Mouse (Mus musculus): ENCODE results near the gene Brsk1. TPM values are rescaled to one million over a fixed set of nuclear protein-coding genes. Genes with fewer than 3 reads are reported as not detected.

Brsk1 gene
- polyA plus RNA-seq, 1 experiment from 2014 or later: 1.7 TPM

DNA sequence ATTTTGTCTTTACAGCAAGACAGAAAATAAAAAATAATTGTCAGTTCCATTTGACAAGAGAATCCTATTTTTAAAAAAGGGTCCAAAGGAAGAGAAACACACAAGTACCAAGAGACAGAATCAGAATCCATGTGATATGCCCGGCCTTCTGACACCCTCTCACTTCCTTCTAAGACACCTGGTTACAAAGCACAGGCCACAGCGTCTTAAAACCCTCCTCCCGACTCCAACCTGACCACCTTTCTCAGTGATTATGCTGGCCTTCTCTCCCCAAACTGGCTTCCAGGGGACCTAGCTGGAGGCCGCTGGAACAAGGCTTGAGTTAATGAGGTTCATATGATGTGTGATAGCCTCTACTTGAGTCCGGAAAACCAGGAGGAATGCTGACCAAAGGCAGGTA lies 37.1 kb upstream of the Brsk1 start:
- DNase-seq (ENCODE audit: low spot score) (no peak), ATAC-seq (ENCODE audit: insufficient number of reproducible peaks, low FRiP score, low TSS enrichment, low read depth) (no peak)
- Histone ChIP-seq H3K27me3 (ENCODE audit: control insufficient read depth, insufficient read depth, low read length) (no peaks in the 10 kb centered on the region), H3K4me2 (ENCODE audit: low read depth, severe bottlenecking) (0 out of 2 replicates have a peak overlapping the region, but pooled peaks have one; percentile 4), H3K4me3 (ENCODE audit: low read depth, low read length) (no peak overlapping the region), H3K9me3 (ENCODE audit: control insufficient read depth, low read length) (no peaks in the 10 kb centered on the region; the same call in 1 of the 2 replicates), H3K4me1 (ENCODE audit: control insufficient read depth, insufficient read depth, low read length) (peaks cover 11% of the 10 kb centered on the region), H3K27ac (replicated peaks; ENCODE audit: low read depth, low read length) (no peak overlapping the region), H3K36me3 (ENCODE audit: control insufficient read depth, insufficient read depth, low read length) (peaks cover 5% of the 10 kb centered on the region; the same call in 1 of the 2 replicates), H3K9ac (ENCODE audit: low read length) (no peak overlapping the region)
- WGBS: 64% methylated on average over 5 of the region's 5 CpGs

DNA sequence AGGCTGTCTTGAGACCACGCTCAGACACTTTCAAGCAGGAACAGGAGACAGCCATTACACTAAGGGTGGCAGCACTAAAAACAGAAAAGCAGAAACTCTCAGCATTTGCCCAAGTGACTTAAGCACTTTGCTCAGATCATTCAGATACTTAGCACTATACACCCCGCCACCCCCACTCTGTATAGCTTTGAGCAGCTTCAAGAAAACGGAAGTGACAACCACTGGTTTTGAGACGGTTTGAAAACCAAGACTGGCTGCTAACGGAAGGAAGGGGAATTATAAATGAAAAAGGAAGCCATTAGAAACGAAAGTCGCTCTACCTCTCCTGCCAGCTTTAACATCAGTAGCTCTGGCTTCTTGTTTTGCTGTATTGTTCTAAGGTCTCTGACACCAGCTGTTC lies 36.6 kb upstream of the Brsk1 start:
- Histone ChIP-seq H3K4me1 (ENCODE audit: control insufficient read depth, insufficient read depth, low read length) (peaks cover 11% of the 10 kb centered on the region), H3K27me3 (ENCODE audit: control insufficient read depth, insufficient read depth, low read length) (no peaks in the 10 kb centered on the region), H3K9ac (ENCODE audit: low read length) (no peak overlapping the region), H3K36me3 (ENCODE audit: control insufficient read depth, insufficient read depth, low read length) (peaks cover 5% of the 10 kb centered on the region; the same call in 1 of the 2 replicates), H3K4me2 (ENCODE audit: low read depth, severe bottlenecking) (no peak overlapping the region), H3K4me3 (ENCODE audit: low read depth, low read length) (no peak overlapping the region), H3K27ac (replicated peaks; ENCODE audit: low read depth, low read length) (no peak overlapping the region), H3K9me3 (ENCODE audit: control insufficient read depth, low read length) (no peaks in the 10 kb centered on the region; the same call in 1 of the 2 replicates)
- WGBS: 86% methylated on average over 7 of the region's 7 CpGs
- DNase-seq (ENCODE audit: low spot score) (no peak), ATAC-seq (ENCODE audit: insufficient number of reproducible peaks, low FRiP score, low TSS enrichment, low read depth) (no peak)

DNA sequence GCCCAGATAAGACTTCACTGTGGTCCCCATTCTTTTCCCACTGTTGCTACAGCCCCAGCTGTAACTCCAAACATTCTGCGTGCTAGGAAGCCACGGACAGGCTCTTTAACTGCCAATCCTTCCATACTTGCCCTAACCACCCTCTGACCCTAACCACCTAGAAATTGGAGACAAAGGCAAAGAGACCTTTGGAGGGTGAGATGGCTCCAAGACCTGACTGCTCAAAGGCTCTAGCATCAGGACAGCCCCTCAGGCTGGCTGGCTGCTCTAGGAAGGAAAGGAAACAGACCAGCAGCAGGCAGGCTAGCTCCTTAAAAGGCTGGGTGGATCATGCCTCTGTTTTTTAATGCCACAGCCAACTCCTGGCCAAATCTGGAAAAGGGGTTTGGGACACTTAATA lies 36.2 kb upstream of the Brsk1 start:
- Histone ChIP-seq H3K36me3 (ENCODE audit: control insufficient read depth, insufficient read depth, low read length) (peaks cover 5% of the 10 kb centered on the region; the same call in 1 of the 2 replicates), H3K4me2 (ENCODE audit: low read depth, severe bottlenecking) (no peak overlapping the region), H3K9ac (ENCODE audit: low read length) (no peak overlapping the region), H3K4me3 (ENCODE audit: low read depth, low read length) (no peak overlapping the region), H3K27ac (replicated peaks; ENCODE audit: low read depth, low read length) (no peak overlapping the region), H3K27me3 (ENCODE audit: control insufficient read depth, insufficient read depth, low read length) (no peaks in the 10 kb centered on the region), H3K9me3 (ENCODE audit: control insufficient read depth, low read length) (no peaks in the 10 kb centered on the region; the same call in 1 of the 2 replicates), H3K4me1 (ENCODE audit: control insufficient read depth, insufficient read depth, low read length) (peaks cover 11% of the 10 kb centered on the region)
- ATAC-seq (ENCODE audit: insufficient number of reproducible peaks, low FRiP score, low TSS enrichment, low read depth): no peak
- WGBS: 90% methylated on average over 2 of the region's 2 CpGs
- DNase-seq (ENCODE audit: low spot score): no peak

DNA sequence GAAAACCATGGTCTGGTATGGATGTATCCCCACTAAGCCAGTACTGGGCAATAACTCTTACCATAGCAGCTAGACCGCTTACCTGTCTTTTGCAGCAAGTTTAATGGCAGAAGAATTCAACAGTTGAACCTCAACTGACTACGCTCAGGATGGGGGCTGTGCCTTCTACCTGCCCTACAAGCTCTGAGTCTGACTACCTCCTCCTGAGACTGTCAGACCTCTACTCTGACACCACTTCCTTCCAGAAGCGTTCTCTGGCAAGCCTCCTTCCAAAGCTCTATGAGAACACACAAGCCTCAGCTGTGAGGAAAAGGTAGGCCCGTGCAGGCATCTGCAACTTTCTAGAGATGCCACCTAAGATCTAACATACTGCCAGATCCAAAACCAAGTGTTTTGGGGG lies 35.0 kb upstream of the Brsk1 start:
- ATAC-seq (ENCODE audit: insufficient number of reproducible peaks, low FRiP score, low TSS enrichment, low read depth): no peak
- H3K4me2 ChIP-seq (ENCODE audit: low read depth, severe bottlenecking): no peak overlapping the region
- peaks cover 5% of the 10 kb centered on the region; the same call in 1 of the 2 replicates for H3K36me3 ChIP-seq (ENCODE audit: control insufficient read depth, insufficient read depth, low read length)
- H3K4me3 ChIP-seq (ENCODE audit: low read depth, low read length): no peak overlapping the region
- peaks cover 11% of the 10 kb centered on the region for H3K4me1 ChIP-seq (ENCODE audit: control insufficient read depth, insufficient read depth, low read length)
- H3K27ac ChIP-seq (replicated peaks; ENCODE audit: low read depth, low read length): no peak overlapping the region
- WGBS: 90% methylated on average over 4 of the region's 4 CpGs
- no peak for DNase-seq (ENCODE audit: low spot score)
- no peaks in the 10 kb centered on the region; the same call in 1 of the 2 replicates for H3K9me3 ChIP-seq (ENCODE audit: control insufficient read depth, low read length)
- no peak overlapping the region for H3K9ac ChIP-seq (ENCODE audit: low read length)
- H3K27me3 ChIP-seq (ENCODE audit: control insufficient read depth, insufficient read depth, low read length): no peaks in the 10 kb centered on the region

DNA sequence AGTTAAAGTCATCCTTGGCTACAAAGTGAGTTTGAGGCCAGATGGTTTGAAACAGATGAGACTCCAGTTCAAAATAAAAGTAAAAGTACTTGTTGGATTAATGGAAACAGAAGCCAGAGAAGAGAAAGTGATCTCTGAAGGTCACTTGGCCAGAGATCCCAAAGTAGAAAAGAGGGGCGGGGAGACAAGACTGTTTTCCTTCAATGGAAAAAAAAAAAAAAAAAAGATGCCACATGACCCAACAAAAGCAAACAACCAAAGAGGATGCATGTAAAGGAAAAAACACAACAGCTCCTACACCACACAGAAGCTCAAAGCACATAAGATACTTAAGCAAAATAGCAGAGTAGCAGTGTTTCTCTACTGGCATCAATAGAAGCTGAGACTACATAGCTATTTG lies 34.5 kb upstream of the Brsk1 start:
- 96% methylated on average over 1 of the region's 1 CpGs for WGBS
- ATAC-seq (ENCODE audit: insufficient number of reproducible peaks, low FRiP score, low TSS enrichment, low read depth) (no peak), DNase-seq (ENCODE audit: low spot score) (no peak)
- Histone ChIP-seq H3K4me3 (ENCODE audit: low read depth, low read length) (no peak overlapping the region), H3K9me3 (ENCODE audit: control insufficient read depth, low read length) (no peaks in the 10 kb centered on the region; the same call in 1 of the 2 replicates), H3K9ac (ENCODE audit: low read length) (no peak overlapping the region), H3K27me3 (ENCODE audit: control insufficient read depth, insufficient read depth, low read length) (no peaks in the 10 kb centered on the region), H3K27ac (replicated peaks; ENCODE audit: low read depth, low read length) (no peak overlapping the region), H3K36me3 (ENCODE audit: control insufficient read depth, insufficient read depth, low read length) (peaks cover 5% of the 10 kb centered on the region; the same call in 1 of the 2 replicates), H3K4me2 (ENCODE audit: low read depth, severe bottlenecking) (no peak overlapping the region), H3K4me1 (ENCODE audit: control insufficient read depth, insufficient read depth, low read length) (peaks cover 11% of the 10 kb centered on the region)

DNA sequence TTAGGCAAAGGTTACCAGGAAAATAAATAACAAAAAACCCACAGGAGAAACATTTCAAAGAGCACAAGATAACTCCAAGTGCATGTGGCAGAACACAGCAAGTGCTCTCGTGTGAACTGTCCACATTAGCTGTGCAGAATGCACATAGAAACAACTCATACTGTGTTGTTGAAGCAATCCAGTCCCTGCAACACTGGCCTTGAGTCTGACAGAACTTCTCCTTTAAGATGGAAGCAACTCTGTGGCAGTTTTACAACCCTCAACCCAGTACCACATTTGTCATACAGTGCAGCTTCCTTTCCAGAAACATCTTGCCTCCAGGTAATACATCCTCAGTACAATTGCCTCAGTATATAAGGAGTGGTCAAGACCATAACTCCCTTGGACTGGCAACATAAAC lies 33.6 kb upstream of the Brsk1 start:
- H3K9ac ChIP-seq (ENCODE audit: low read length): no peak overlapping the region
- peaks cover 2% of the 10 kb centered on the region; the same call in 1 of the 2 replicates for H3K36me3 ChIP-seq (ENCODE audit: control insufficient read depth, insufficient read depth, low read length)
- H3K4me2 ChIP-seq (ENCODE audit: low read depth, severe bottlenecking): peak overlapping the region; percentile 88; the same call in 1 of the 2 replicates
- H3K4me1 ChIP-seq (ENCODE audit: control insufficient read depth, insufficient read depth, low read length): peaks cover 11% of the 10 kb centered on the region
- no peak for DNase-seq (ENCODE audit: low spot score)
- peak overlapping the region; percentile 78; the same call in 1 of the 2 replicates for H3K4me3 ChIP-seq (ENCODE audit: low read depth, low read length)
- H3K9me3 ChIP-seq (ENCODE audit: control insufficient read depth, low read length): no peaks in the 10 kb centered on the region
- no peaks in the 10 kb centered on the region for H3K27me3 ChIP-seq (ENCODE audit: control insufficient read depth, insufficient read depth, low read length)
- ATAC-seq (ENCODE audit: insufficient number of reproducible peaks, low FRiP score, low TSS enrichment, low read depth): no peak
- H3K27ac ChIP-seq (replicated peaks; ENCODE audit: low read depth, low read length): no peak overlapping the region
- WGBS: 82% methylated on average over 1 of the region's 1 CpGs

DNA sequence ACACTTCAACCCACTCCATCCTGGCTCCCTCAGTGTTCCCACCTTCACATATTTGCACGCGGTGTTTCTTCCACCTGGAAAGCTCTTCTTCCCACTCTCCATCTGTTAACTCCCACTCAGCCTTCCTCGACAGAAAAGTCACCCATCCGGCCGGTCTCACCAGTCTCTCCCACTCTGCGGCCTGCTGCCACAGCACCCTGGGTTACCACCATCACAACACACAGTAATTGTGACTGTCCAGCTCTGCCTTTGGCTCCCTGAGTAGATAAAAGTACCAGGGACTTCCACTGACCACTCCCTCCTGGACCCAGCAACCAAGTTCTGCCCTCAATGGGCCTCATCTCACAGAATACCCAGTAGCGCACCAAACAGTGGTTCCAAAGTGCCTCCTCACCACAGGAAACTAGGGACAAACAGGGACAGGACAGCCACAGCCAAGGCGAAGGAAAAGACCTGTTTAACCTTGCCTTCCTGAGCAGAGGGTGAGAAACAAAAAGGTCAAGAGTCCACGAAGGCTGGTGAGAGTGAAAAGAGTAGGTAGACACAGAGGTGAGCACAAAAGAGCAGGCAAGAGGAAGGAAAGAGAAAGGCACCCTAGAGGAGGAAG lies 32.8 kb upstream of the Brsk1 start:
- H3K9me3 ChIP-seq (ENCODE audit: control insufficient read depth, low read length): no peaks in the 10 kb centered on the region
- H3K27me3 ChIP-seq (ENCODE audit: control insufficient read depth, insufficient read depth, low read length): no peaks in the 10 kb centered on the region
- H3K27ac ChIP-seq (replicated peaks; ENCODE audit: low read depth, low read length): no peak overlapping the region
- H3K4me2 ChIP-seq (ENCODE audit: low read depth, severe bottlenecking): peak overlapping the region; percentile 88
- ATAC-seq (ENCODE audit: insufficient number of reproducible peaks, low FRiP score, low TSS enrichment, low read depth) (no peak), DNase-seq (ENCODE audit: low spot score) (no peak)
- WGBS: 54% methylated on average over 9 of the region's 9 CpGs
- H3K36me3 ChIP-seq (ENCODE audit: control insufficient read depth, insufficient read depth, low read length): no peaks in the 10 kb centered on the region; the same call in 1 of the 2 replicates
- peaks cover 11% of the 10 kb centered on the region for H3K4me1 ChIP-seq (ENCODE audit: control insufficient read depth, insufficient read depth, low read length)
- H3K4me3 ChIP-seq (ENCODE audit: low read depth, low read length): peak overlapping the region; percentile 78
- H3K9ac ChIP-seq (ENCODE audit: low read length): peak overlapping the region; percentile 87

DNA sequence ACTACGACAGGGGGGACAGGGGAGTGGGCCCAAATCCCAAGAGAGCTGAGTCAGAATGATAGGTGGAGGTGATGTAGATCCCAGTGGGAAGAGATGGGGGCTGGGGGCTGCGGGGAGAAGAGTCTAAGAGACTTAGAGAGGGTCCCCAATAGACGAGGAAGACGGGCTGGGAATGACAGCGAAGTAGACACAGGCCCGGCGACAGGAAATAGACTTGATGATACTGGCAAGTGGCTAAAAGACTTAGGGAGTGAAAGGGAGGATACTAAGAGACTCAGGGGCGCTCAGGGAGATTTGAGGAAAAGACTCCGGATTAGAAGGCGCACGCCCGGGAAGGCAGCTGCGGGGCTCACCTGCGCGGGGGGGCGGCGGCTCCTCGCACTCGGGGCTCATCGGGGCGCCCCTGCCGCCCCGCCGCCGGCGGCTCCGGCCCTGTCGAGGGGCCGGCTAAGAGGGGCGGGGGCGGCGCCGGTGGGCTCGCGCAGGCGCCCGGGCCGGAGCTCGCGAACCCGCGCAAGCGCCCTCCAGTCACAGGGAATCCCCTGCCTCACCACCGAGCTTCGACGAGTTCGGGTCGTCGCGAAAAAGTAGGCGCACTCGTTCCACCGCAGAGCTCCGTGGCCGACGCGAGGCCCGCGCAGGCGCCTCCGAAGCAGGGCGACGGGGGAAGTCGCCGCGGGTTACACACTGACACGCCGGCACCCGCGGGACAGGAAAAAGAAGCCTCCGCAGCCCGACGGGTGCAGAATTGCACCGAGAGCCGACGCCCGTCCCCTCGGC lies 32.1 kb upstream of the Brsk1 start:
- Histone ChIP-seq H3K36me3 (ENCODE audit: control insufficient read depth, insufficient read depth, low read length) (no peaks in the 10 kb centered on the region; the same call in 1 of the 2 replicates), H3K4me1 (ENCODE audit: control insufficient read depth, insufficient read depth, low read length) (peaks cover 11% of the 10 kb centered on the region), H3K4me3 (ENCODE audit: low read depth, low read length) (peak overlapping the region; percentile 78), H3K4me2 (ENCODE audit: low read depth, severe bottlenecking) (peak overlapping the region; percentile 88), H3K9ac (ENCODE audit: low read length) (peak overlapping the region; percentile 87), H3K27ac (replicated peaks; ENCODE audit: low read depth, low read length) (peak overlapping the region; percentile 86), H3K9me3 (ENCODE audit: control insufficient read depth, low read length) (no peaks in the 10 kb centered on the region), H3K27me3 (ENCODE audit: control insufficient read depth, insufficient read depth, low read length) (no peaks in the 10 kb centered on the region)
- WGBS: under 1% methylated on average over 73 of the region's 78 CpGs
- peak; percentile 73 for ATAC-seq (ENCODE audit: insufficient number of reproducible peaks, low FRiP score, low TSS enrichment, low read depth)
- DNase-seq (ENCODE audit: low spot score): no peak

All from limb, embryonic 11.5 days (tissue).